Mouse (Mus musculus) MEL (cell line): ENCODE results near the gene Tepp. TPM values are rescaled to one million over a fixed set of nuclear protein-coding genes. Genes with fewer than 3 reads are reported as not detected.

Experiments used
- DNase-seq: peaks from one replicate; pipeline ENCODE4 v3.0.0; 2011; ENCODE audit warnings: low read depth, low spot score
- H3K27ac ChIP-seq: 2 replicates; pipeline ENCODE4 v1.5.1; 2012; ENCODE audit warnings: low read depth, mild to moderate bottlenecking, control low read depth, low read length, moderate library complexity; ENCODE audit not compliant: control insufficient read depth
- H3K27me3 ChIP-seq, 2 experiments: fragments of 150-350 bp in 1 of 2; sonication (generic) in 1 of 2; 2 replicates each; pipeline ENCODE4 v1.6.1; 2012; ENCODE audit warnings: low read length in 2 of 2, mild to moderate bottlenecking in 2 of 2, improper control_type of control experiment in 1 of 2, moderate library complexity in 1 of 2; ENCODE audit not compliant: insufficient read depth in 2 of 2, control insufficient read depth in 1 of 2
- H3K36me3 ChIP-seq, 2 experiments: 2 replicates each; pipeline ENCODE4 v1.6.1; 2012 to 2014; ENCODE audit warnings: low read length in 2 of 2, improper control_type of control experiment in 1 of 2, inconsistent platforms in 1 of 2, mild to moderate bottlenecking in 1 of 2; ENCODE audit not compliant: insufficient read depth in 2 of 2, control insufficient read depth in 1 of 2
- H3K4me1 ChIP-seq, 2 experiments: fragments of 150-350 bp in 1 of 2; sonication (generic) in 1 of 2; 2 replicates each; pipeline ENCODE4 v1.6.1; 2012; ENCODE audit warnings: low read length in 2 of 2, improper control_type of control experiment in 1 of 2, mild to moderate bottlenecking in 1 of 2; ENCODE audit not compliant: insufficient read depth in 2 of 2, control insufficient read depth in 1 of 2
- H3K4me3 ChIP-seq, 2 experiments: fragments of 150-350 bp in 1 of 2; sonication (generic) in 1 of 2; 2 replicates each; pipeline ENCODE4 v1.5.1; 2012; ENCODE audit warnings: low read depth in 2 of 2, low read length in 2 of 2, mild to moderate bottlenecking in 2 of 2, moderate library complexity in 2 of 2, control low read depth in 1 of 2, improper control_type of control experiment in 1 of 2; ENCODE audit not compliant: control insufficient read depth in 1 of 2, insufficient read depth in 1 of 2
- H3K79me2 ChIP-seq: 2 replicates; pipeline ENCODE4 v1.6.1; 2012; ENCODE audit warnings: mild to moderate bottlenecking, low read length, moderate library complexity; ENCODE audit not compliant: control insufficient read depth, poor library complexity, insufficient read depth
- H3K9ac ChIP-seq: 2 replicates; pipeline ENCODE4 v1.6.1; 2012; ENCODE audit warnings: low read depth, mild to moderate bottlenecking, control low read depth, low read length, moderate library complexity; ENCODE audit not compliant: control insufficient read depth, poor library complexity, severe bottlenecking
- H3K9me3 ChIP-seq: fragments of 150-350 bp; sonication (generic); replicated peaks from 2 replicates; pipeline ENCODE4 v1.6.1; 2012; ENCODE audit warnings: mild to moderate bottlenecking, low read length, improper control_type of control experiment, moderate library complexity; ENCODE audit not compliant: insufficient read depth
- BHLHE40 ChIP-seq: IDR thresholded peaks from 2 replicates; pipeline ENCODE4 v1.6.1; 2012; ENCODE audit warnings: low read depth, mild to moderate bottlenecking, inconsistent platforms, low read length, improper control_type of control experiment, borderline replicate concordance
- CHD1 ChIP-seq: IDR thresholded peaks from 2 replicates; pipeline ENCODE4 v1.6.1; 2012; ENCODE audit warnings: low read depth, mild to moderate bottlenecking, inconsistent platforms, low read length, improper control_type of control experiment
- CHD2 ChIP-seq: IDR thresholded peaks from 2 replicates; pipeline ENCODE4 v1.6.1; 2011; ENCODE audit warnings: low read length, improper control_type of control experiment
- CTCF ChIP-seq, 3 experiments: IDR thresholded peaks in 2 of 3; conservative IDR thresholded peaks in 1 of 3; 2 replicates each; pipeline ENCODE4 v1.5.1; 2011 to 2012; ENCODE audit warnings: low read length in 3 of 3, low read depth in 2 of 3, mild to moderate bottlenecking in 2 of 3, improper control_type of control experiment in 1 of 3, inconsistent platforms in 1 of 3, mixed read lengths in 1 of 3, moderate library complexity in 1 of 3; ENCODE audit not compliant: control insufficient read depth in 1 of 3, insufficient read depth in 1 of 3, poor library complexity in 1 of 3, severe bottlenecking in 1 of 3
- E2F4 ChIP-seq: IDR thresholded peaks from 2 replicates; pipeline ENCODE4 v1.6.1; 2011; ENCODE audit warnings: low read depth, low read length, improper control_type of control experiment, borderline replicate concordance
- EP300 ChIP-seq, 2 experiments: IDR thresholded peaks; 2 replicates each; pipeline ENCODE4 v1.6.1; 2011; ENCODE audit warnings: improper control_type of control experiment in 2 of 2, low read length in 2 of 2, low read depth in 1 of 2, mild to moderate bottlenecking in 1 of 2
- GABPA ChIP-seq: IDR thresholded peaks from 2 replicates; pipeline ENCODE4 v1.6.1; 2012; ENCODE audit warnings: low read depth, mild to moderate bottlenecking, inconsistent platforms, low read length, improper control_type of control experiment, moderate library complexity
- HCFC1 ChIP-seq: IDR thresholded peaks from 2 replicates; pipeline ENCODE4 v1.6.1; 2012; ENCODE audit warnings: low read depth, mild to moderate bottlenecking, inconsistent platforms, low read length, improper control_type of control experiment, moderate library complexity
- MAFK ChIP-seq: IDR thresholded peaks from 2 replicates; pipeline ENCODE4 v1.6.1; 2011; ENCODE audit warnings: low read depth, mild to moderate bottlenecking, low read length, improper control_type of control experiment, borderline replicate concordance
- MYB ChIP-seq: IDR thresholded peaks from 2 replicates; pipeline ENCODE4 v1.6.1; 2011; ENCODE audit warnings: mild to moderate bottlenecking, low read depth, low read length, improper control_type of control experiment
- MYC ChIP-seq: IDR thresholded peaks from 2 replicates; pipeline ENCODE4 v1.6.1; 2011; ENCODE audit warnings: low read depth, mild to moderate bottlenecking, low read length, improper control_type of control experiment, moderate library complexity
- NRF1 ChIP-seq: IDR thresholded peaks from 2 replicates; pipeline ENCODE4 v1.6.1; 2014; ENCODE audit warnings: low read depth, mild to moderate bottlenecking, inconsistent platforms, low read length, improper control_type of control experiment, moderate library complexity; ENCODE audit not compliant: poor library complexity, insufficient read depth, severe bottlenecking
- POLR2A ChIP-seq, 2 experiments: IDR thresholded peaks; 2 replicates each; pipeline ENCODE4 v1.6.1; 2011 to 2012; ENCODE audit warnings: low read length in 2 of 2, mild to moderate bottlenecking in 2 of 2, control low read depth in 1 of 2, improper control_type of control experiment in 1 of 2, low read depth in 1 of 2, moderate library complexity in 1 of 2; ENCODE audit not compliant: control insufficient read depth in 1 of 2, insufficient read depth in 1 of 2, poor library complexity in 1 of 2
- POLR2AphosphoS2 ChIP-seq: IDR thresholded peaks from 2 replicates; pipeline ENCODE4 v1.6.1; 2011; ENCODE audit warnings: low read length, improper control_type of control experiment
- POLR2AphosphoS5 ChIP-seq: IDR thresholded peaks from 2 replicates; pipeline ENCODE4 v1.6.1; 2012; ENCODE audit warnings: low read depth, borderline replicate concordance, mild to moderate bottlenecking, inconsistent platforms, low read length, moderate library complexity, mixed read lengths
- RAD21 ChIP-seq: IDR thresholded peaks from 2 replicates; pipeline ENCODE4 v1.6.1; 2011; ENCODE audit warnings: mild to moderate bottlenecking, low read depth, low read length, improper control_type of control experiment
- RCOR1 ChIP-seq: IDR thresholded peaks from 2 replicates; pipeline ENCODE4 v1.6.1; 2012; ENCODE audit warnings: low read depth, mild to moderate bottlenecking, inconsistent platforms, low read length, improper control_type of control experiment
- SMC3 ChIP-seq: IDR thresholded peaks from 2 replicates; pipeline ENCODE4 v1.6.1; 2011; ENCODE audit warnings: low read depth, low read length, improper control_type of control experiment
- TCF12 ChIP-seq: IDR thresholded peaks from 2 replicates; pipeline ENCODE4 v1.6.1; 2014; ENCODE audit warnings: low read depth, mild to moderate bottlenecking, inconsistent platforms, low read length, improper control_type of control experiment, moderate library complexity
- USF1 ChIP-seq: IDR thresholded peaks from 2 replicates; pipeline ENCODE4 v1.6.1; 2014; ENCODE audit warnings: low read depth, mild to moderate bottlenecking, inconsistent platforms, low read length, improper control_type of control experiment, moderate library complexity
- ZKSCAN1 ChIP-seq: IDR thresholded peaks from 2 replicates; pipeline ENCODE4 v1.6.1; 2012; ENCODE audit warnings: low read depth, mild to moderate bottlenecking, inconsistent platforms, low read length, improper control_type of control experiment, moderate library complexity
- polyA plus RNA-seq, 2 experiments: library from polyadenylated mRNA; stranded (reverse) in 1 of 2; unstranded in 1 of 2; fragments of >175 nt in 1 of 2; fragments of >200 nt in 1 of 2; gene quantifications; 2 replicates each; pipeline versions ENCODE4 v1.2.1 to v1.2.4; 2012; ENCODE audit warnings: low replicate concordance in 2 of 2, low read depth in 1 of 2; ENCODE audit not compliant: insufficient read length in 2 of 2, insufficient read depth in 1 of 2, missing spikeins in 1 of 2
- total RNA-seq: library from RNA; depleted of rRNA; stranded (reverse); fragments of 300-350 nt; gene quantifications from 2 replicates; pipeline ENCODE4 v1.2.3, GENCODE M21; 2012

Gene Tepp
- total and polyA plus RNA-seq, 3 experiments: not detected

- H3K79me2 ChIP-seq: no peaks in the 10 kb centered on the region
Observed at GRCm38 (mm10) chr8:95341721-95342120, 31.4 kb downstream of the Tepp start.

GRCm38 (mm10) chr8:95344668-95345067, 34.3 kb downstream of the Tepp start:
- Histone ChIP-seq H3K27ac (no peak overlapping the region), H3K27me3 (no peaks in the 10 kb centered on the region), H3K36me3 (no peaks in the 10 kb centered on the region), H3K79me2 (no peaks in the 10 kb centered on the region), H3K4me3 (no peak overlapping the region), H3K4me1 (no peaks in the 10 kb centered on the region), H3K9me3 (no peaks in the 10 kb centered on the region), H3K9ac (no peak overlapping the region)
- no peak for DNase-seq
- TF ChIP-seq USF1 (no peak), CHD1 (no peak), CTCF (IDR thresholded peaks at IDR 0.05 in 2 of 3, conservative IDR thresholded peaks at IDR 0.05 in 1 of 3; ENCODE audit: control insufficient read depth in 1 of 3, insufficient read depth in 1 of 3, low read depth in 2 of 3, low read length in 3 of 3, poor library complexity in 1 of 3, severe bottlenecking in 1 of 3) (peak; percentile 16 to 21 (median 17); a peak in 4 of 6 replicates), CHD2 (no peak), MYC (no peak), POLR2A (IDR thresholded peaks at IDR 0.05; ENCODE audit: control insufficient read depth in 1 of 2, insufficient read depth in 1 of 2, low read depth in 1 of 2, low read length in 2 of 2, poor library complexity in 1 of 2) (no peak), HCFC1 (no peak), NRF1 (no peak), SMC3 (peak; percentile 22; the same call in 1 of the 2 replicates)

More at GRCm38 (mm10) chr8:95341721-95342120, 31.4 kb downstream of the Tepp start:
- Histone ChIP-seq H3K36me3 (no peaks in the 10 kb centered on the region; a peak in 1 of 4 replicates), H3K4me3 (no peak overlapping the region), H3K27me3 (no peaks in the 10 kb centered on the region), H3K27ac (no peak overlapping the region), H3K9me3 (no peaks in the 10 kb centered on the region), H3K9ac (no peak overlapping the region), H3K4me1 (no peaks in the 10 kb centered on the region)
- no peak for TF ChIP-seq POLR2AphosphoS5
- no peak for TF ChIP-seq RCOR1
- TF ChIP-seq NRF1: no peak
- no peak for TF ChIP-seq RAD21
- TF ChIP-seq BHLHE40: no peak
- no peak for TF ChIP-seq MYB
- no peak for TF ChIP-seq GABPA
- no peak for TF ChIP-seq POLR2AphosphoS2
- TF ChIP-seq E2F4: no peak
- TF ChIP-seq EP300 (IDR thresholded peaks at IDR 0.05; ENCODE audit: low read depth in 1 of 2, low read length in 2 of 2): no peak
- no peak for TF ChIP-seq TCF12
- no peak for TF ChIP-seq MAFK
- no peak for TF ChIP-seq ZKSCAN1
- DNase-seq: no peak
